Mouse (Mus musculus) R1 (cell line): ENCODE data around the gene Gprin1.

Source experiments
- DNase-seq: peaks from one replicate; pipeline ENCODE4 v3.0.0-alpha.2; 2018; ENCODE audit warnings: low read depth, low spot score

Gene Gprin1

DNA sequence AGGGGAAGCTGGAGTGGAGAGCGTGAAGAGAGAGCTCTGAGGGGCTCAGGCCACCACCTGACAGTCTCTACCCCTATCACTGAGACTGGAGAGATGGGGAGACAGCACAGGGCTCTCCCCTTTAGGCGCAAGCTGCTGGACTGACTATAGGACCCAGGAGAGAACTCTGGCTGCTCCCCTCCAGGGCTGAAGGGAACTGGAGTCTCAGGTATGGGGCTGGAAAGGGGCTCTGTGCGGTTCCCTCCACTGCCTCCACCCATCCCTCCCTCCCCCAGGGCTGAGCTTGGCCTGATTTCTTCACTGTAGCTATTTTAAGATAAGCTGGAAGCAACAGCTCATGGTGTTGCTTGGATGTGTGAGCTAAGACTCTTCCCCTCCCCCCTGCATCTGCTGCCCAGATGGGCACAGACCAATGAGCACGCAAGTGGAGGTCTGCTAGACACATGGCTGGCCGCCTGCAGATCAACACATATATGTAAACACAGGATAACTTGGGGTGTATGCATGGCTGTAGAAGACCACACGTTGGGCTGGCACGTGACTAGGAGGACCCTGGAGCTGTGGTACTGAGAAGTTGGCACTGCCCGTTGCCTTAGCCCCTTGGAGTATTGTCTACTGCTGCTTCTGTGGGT, 10.6 kb upstream of the Gprin1 start:
- no peak for DNase-seq

DNA sequence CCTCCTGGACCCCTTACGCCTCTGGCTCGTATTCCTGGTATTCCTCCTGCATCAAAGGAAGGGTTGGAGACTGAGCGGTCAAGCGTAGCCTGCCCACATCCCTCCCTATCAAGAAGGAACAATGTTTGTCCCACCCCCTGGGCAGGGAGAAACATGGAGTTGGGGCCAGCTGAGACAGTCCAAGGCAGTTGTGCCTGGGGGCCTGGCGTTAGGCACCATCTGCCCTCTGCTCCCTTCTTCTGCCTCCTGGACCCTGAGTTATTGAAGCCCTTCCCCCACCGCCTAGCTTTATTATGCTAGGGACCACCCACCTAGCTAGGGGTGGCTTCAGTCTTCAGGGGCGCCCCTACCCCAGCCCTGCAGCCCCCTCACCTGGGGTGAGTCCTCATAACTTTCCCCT, 9.8 kb upstream of the Gprin1 start:
- no peak for DNase-seq

DNA sequence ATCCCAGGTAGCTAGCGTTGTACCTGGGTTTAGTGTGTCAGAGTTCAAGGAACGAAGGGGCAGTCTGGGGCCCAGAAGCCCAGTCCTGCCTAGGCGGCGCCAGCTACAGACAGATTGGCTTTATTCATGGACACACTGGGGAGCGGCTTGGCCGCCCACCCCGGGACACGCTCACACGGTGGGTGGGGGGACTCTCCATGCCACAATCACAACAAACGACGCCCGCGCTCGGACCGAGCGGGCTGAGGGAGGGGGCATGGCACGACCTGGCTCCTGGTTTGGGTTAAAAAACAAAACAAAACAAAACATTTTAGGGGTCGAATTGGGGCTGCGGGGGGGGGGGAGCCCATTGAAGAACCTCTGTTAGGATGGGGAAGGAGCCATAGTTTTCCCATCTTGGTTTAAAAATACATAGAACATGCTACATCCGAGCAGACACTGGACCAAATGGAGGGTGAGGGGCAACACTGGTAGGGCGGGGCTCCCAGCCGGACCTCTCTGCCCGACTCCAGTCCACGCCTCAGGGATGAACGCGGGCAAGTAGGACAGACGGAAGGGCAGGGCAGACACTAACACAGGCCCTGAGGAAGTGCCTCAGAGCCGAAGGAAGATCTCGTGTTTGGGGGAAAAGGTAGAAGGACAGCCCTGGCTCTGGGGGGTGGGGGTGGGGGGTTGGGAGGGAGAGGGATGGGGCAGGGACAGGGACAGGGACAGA, 9.2 kb upstream of the Gprin1 start:
- no peak for DNase-seq

DNA sequence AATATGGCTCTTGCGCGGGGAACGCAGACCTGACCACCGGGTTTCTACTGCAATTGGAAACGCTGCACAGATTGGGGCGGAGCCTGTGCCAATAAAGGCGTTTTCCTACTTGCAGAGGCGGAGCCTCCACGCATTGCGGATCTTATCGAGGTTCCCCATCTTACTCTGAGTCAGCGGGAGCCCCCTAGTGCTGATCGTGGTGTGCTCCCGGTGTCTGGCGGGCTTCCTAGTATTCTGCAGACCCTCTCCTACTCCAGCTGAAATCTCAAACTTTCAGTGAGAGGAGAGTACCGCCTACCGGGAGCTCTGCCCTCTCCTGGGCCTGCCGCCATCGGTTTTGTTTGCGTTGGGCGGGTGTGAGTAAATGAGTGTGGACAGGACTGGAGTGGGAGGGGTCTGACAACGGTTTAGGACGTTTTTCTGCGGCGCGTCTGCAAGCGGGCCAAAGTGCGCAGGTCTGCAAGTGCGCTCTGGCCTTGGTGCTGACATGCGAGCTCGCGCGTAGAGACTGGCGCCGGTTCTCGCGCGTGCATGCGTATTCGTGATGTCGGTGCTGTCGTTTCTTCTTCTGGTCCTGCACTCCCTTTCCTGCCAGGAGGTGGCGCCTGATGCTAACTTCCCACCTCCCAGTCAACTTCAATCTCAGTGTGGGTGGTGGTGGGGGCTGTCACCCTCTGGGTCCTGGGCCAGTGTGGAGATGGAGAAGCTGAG, 8.5 kb upstream of the Gprin1 start:
- DNase-seq: peak; percentile 99

DNA sequence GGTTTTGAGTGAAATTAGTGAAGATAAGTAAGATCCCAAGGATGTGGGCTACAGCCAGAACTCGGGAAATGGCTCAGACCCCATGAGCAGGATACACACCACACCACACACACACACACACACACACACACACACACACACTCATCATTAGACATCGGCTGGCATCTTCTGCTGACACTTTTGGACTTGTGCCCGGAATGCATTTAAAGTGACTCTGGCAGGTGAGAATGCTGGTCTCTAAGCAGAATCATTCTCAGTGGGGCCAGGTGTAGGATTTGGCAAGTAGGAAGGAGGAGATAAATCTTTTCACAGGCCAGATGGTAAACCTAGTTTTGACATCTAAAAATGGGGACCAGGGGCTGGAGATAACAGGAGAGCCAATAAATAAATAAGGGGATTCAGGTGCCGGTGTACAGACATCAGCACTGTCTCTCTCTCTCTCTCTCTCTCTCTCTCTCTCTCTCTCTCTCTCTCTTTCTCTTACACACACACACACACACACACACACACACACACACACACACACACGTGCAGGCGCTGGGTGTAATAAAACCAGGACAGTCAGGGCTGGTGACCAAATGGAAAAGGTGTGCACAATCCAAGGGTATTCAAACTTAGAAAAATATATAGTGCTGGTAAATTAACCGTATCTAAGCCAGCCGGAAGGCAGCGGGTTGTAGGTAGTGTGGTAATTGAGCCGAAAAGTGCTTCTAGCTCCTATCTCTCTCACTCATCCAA, 7.6 kb upstream of the Gprin1 start:
- no peak for DNase-seq

DNA sequence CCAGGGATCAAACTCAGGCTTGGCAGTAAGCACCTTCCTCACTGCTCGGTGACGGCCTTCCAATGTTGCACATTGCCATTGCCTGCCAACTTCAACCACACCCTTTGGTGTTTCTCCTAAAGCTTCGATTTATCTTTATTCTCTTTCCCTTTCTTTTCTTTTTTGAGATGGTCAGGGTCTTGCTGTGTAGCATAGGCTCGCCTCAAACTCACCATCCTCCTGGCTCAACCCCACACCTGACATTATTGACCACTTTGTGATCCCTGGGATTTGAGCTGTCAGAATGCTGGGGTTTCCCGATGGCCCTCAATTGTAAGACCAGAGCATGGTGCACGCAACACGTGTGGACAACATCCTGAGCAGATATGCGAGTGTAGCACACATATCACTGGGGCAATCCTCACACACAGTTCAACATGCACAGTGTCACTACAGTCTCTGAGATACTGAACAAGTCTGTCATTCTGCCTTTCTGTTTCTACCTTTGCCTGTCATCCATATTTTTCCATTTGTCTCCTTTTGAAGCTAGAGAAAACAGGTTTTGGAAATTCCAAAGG, 6.6 kb upstream of the Gprin1 start:
- no peak for DNase-seq

DNA sequence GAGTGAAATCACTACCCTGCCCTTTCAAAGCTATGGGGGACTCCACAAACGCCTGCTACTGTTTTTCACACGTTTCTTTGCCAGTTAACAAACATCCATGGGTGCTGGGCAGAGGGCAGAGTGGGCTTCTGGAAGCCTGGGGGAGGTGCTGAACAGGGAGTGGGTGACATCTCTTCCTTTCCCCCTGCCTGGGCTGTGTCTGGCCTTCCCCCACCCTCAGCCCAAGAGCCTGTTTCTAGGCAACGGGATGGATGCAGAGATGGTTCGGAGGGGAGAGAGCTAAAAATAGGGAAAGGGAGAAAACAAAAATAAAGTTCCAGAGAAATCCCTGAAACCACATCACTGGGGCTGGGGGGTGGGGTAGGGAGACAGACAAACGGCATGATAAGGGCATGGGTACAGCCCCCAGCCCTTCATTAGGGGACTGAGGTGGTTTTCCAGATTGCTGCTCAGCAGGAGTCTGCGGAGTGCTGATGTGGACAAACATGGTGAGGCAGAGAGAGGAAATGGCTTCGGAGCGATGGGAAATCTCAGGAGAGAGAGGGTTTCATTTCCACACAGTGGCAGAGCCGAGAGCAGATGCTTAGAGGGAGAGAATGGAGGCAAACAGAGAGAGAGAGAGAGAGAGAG, 5.6 kb upstream of the Gprin1 start:
- DNase-seq: no peak

DNA sequence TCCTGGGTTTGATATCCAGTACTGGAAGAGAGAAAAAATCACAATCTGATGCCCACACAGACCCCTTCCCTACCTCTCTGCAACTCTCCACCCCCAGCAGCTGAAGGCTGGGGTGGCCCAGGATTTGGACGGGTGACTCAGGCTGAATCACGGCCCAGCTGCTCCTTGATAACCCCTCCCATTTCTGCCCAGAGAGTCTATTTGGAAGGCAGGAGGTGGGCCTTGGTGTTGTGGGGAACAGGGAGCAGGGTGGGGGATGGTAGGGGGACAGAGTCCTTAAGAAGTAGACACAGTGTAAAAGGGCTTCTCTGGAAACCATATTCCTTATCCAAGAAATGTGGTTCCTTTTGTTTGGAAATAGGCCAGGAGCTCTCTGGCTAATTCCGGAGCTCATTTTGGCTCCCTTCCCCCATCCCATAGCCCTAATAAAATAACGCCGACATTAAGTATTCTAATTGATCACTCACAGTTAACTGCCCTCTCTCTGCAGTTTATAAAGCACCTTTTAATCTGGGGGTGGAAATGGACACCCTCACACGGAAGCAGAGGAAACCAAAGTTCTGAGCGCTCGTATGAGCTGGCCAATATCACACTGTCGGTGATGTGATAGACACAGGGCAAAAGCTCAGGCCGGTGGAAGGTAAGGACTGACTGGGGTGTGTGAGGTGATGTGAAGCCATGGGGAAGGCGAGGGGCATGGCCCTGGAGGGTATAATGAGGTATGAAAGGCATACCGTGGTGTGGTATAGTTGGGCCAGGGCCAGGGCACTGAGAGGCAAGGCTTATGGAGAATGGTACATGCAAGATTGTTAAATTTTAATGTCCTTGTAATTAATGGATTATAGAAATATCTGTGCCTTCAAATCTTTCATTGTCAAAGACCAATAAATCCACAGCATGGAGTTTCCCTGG, 4.8 kb upstream of the Gprin1 start:
- DNase-seq: no peak

DNA sequence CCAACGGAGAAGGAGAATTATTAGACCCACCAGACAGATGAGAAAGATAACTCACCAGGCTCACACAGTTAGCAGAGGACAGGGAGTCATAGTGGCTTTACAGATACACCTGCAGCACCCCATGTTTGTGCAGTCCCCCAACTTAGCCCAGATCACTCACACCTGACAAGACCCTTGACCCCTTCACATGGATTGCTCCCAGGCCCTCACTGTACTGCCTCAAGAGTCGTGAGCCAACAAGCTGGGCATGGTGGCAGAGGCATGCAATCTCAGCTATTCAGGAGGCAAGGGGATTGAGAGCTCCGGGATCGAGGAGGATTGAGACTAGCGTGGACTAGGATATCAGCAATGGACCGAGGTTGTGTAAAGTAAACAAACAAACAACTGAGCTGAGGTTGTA, 4.1 kb upstream of the Gprin1 start:
- DNase-seq: no peak

DNA sequence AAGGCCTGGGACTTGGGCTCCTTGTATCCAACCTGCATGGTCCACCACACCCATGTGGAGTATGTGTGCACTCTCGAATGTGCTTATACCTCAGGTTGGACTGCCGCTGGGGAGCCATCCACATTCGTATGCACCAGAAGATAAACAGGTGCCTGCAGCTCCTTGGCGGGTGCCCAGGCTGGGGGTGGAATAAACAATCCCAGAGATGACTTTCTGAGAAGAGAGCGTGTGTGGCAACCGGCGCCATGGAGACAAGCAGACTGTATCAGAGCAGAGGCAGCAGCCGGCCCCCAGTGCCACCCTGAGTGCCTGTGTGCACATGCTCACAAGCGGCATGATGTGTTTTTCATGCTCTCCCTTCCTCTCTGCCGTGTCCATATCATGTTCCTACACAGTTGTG, 3.0 kb upstream of the Gprin1 start:
- DNase-seq: no peak

DNA sequence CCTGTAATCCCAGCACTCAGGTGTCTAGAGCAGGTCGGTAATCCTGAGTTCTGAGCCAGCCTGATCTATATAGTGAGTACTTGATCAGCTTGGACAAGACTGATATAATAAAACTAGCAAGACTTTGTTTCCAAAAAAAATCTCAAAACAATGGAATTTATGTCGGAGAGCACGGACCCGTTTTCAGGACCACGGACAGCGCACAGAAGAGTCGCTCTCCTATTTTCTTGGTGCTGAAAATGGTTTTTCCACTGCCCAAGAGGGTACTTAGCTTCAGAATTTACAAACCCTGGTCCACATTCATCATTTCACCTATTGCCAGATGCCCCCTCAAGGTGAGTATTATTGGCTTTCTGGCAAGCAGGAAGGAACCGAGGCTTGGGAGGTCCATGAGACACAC, 1.0 kb upstream of the Gprin1 start:
- DNase-seq: peak; percentile 56

DNA sequence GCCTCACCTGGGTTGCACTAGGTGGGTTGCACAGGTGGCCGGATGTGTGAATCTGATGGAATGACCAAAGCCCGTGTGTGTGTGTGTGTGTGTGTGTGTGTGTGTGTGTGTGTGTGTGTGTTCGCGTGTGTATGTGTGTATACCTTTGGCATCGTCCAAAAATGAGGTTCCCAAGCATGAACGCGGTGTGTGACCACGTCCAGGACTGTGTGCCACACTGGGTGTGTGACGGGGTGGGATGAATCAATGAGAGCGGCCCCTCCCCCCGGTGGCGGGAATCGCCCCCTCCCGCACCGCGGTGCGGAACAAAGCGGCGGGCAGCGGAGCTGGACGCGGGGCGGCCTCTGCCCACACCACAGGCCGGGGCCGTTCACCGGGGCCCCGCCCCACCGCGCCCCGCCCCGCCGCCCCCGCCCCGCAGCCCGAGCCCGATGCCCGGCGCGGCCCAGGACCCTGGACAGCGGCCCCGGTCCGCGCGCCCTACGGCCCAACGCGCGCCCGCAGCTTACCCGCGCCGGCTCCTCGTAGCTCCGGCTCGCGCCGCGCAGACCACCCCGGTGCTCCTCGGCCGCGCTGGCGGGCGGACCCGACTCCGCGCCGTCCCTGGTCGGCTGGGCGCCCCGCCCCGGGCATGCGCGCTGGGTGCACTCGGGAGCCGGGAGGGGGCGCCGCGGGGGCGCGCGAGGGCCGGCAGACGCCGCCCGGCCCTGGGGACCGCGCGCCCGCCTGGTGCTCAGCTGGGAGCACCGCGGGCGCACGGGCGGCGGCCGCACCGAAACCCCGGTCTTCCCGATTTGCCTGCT, 412 bp downstream of the Gprin1 start:
- no peak for DNase-seq

DNA sequence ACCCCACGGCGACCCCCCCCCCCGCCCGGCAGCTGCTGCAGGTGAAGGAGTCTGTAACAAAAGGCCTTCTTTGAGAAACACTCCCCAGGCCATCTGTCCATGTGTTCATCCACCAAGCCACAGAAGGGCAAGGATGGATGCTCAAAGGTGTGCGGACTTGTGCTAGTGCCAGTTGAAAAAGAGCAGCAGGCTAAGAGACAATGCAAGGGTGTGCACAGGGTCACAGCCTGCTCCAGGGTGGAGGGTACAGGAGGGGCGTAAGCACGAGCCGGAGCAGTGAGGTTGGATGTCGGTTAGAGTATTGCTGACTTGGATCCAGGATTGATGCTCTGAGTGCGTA, 983 bp downstream of the Gprin1 start:
- DNase-seq: no peak

DNA sequence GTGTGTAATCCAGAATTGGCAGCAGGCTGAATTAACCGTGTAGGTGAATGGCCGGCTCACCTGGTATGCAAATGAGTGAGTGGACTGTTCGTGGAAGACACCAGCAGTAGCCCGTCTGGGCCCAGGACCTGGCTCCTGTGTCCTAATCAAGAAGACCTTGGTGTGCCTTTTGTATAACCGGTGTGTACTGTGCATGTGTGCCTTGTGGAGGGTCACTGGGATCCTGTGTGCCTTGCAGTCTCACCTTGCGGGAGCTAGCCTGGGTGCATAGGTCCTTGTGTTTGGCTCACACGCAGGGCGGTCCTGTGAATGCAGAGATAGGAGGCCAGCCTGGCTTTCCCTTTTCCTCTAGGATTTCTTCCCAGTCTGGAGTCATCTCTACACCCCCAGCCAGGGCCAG, 1.5 kb downstream of the Gprin1 start:
- no peak for DNase-seq

DNA sequence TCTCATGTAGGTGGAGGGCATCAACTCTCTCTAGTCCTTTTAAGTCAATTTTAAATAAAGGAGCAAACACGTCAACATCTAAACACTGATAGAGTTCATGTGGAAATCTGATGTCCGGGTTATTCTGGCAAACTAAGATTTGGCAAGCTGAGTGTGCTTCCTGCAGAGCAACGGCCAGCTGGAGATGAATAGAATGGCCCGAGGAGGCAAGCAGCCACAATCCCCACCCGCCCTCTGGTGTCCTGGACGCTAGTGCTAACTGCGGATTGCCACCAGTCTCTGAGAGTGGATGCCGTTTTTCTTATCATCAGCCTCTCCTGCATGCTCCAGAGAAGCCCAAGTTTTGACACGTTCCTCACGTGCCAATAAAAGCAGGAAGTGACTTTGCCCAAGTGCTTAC, 2.8 kb downstream of the Gprin1 start:
- no peak for DNase-seq

DNA sequence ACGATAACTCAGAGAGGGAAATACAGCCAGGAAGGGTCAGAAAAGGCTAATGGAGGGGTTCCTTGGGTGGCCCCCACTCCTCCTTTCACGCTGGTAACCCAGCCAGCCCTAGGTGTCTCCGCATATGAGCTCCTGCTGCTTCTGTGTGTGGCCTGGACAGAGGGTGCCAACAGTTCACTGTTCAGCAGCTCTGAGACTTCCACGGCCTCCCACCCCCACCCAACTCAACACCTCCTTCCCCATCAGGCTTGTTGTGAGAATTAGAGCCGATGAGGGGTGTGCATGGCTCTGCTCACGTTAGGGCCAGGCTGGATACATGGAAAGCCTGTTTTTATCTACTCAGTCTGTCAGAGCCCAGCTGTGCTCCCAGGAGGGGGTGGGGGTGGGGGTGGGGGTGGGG, 3.6 kb downstream of the Gprin1 start:
- DNase-seq: no peak

DNA sequence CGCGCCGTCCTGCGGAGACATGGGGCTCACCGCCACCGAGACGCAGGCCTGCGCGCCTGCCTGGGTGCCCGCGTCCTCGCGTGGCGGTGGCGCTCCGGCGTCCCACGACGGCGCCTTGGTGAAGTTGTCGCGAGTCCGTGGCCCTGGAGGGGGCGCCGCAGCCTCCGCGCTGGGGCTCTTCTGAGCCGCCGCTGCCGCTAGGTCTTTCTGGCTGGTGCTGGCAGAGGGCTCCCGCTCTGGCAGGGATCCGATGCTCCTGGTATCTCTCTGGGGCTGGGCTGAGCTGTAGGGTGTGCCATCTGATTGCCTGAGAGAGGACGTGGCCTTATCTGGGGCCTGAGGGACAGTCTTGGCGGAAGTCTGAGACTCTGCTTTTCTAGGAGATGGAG, 11.5 kb downstream of the Gprin1 start:
- DNase-seq: peak; percentile 68

DNA sequence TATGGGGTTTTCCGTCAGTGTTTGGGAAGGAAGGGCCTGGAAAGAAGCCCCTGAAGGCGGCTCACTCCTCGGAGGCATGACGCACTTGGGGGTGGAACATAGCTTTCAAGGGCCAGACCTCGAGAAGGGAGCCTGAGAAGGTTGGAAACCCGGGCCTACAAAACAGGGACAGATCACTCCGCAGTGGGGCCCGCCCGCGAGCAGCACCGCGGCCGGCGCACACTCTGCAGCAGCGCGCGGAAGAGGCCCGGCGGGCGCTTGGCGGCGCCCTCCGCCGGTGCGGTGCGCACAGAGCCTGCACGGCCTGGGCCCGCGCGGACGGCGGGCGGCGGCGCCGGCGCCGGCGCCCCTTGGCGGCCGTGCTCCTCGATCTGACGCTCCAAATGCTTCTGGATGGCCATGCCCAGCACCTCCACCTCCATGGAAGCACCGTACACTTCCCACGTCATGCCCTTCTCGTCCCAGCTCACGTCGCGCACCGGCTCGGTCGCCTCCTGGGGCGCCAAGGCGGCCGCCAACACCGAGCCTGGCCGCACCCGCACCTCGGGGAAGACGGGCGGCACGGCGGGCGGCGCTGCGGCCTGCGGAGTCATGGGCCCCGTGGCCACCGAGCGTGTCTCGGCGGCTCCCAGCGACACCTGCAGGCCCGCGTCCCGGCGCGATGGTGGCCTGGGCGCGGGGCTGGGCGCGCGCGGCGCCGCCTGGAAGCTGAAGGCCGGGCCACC, 12.0 kb downstream of the Gprin1 start:
- DNase-seq: peak; percentile 85

DNA sequence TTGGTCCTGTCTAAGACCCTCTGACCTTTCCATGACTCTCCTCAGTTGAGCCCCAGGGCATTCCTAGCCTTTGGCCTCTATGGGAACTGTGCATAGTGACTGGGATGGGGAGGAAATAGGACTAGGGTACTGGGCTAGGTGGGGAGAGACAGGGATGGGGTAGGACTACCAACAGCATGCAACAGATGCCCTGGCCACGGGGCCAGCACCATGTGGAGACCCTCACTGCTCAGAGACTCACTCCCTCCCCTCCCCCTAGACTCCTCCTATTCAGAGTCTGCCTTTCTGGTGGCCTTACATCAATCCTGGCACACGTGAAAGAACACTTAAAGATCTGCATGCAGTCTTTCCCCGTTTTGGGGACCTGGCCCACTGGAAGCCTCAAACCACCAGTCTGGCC, 12.7 kb downstream of the Gprin1 start:
- no peak for DNase-seq
